Mouse (Mus musculus): ENCODE measurements around the gene Thap12. TPM values are rescaled to one million over a fixed set of nuclear protein-coding genes. Genes with fewer than 3 reads are reported as not detected.

Thap12 gene
- polyA plus RNA-seq, 1 experiment from 2014 or later, result 81.3 TPM

DNA sequence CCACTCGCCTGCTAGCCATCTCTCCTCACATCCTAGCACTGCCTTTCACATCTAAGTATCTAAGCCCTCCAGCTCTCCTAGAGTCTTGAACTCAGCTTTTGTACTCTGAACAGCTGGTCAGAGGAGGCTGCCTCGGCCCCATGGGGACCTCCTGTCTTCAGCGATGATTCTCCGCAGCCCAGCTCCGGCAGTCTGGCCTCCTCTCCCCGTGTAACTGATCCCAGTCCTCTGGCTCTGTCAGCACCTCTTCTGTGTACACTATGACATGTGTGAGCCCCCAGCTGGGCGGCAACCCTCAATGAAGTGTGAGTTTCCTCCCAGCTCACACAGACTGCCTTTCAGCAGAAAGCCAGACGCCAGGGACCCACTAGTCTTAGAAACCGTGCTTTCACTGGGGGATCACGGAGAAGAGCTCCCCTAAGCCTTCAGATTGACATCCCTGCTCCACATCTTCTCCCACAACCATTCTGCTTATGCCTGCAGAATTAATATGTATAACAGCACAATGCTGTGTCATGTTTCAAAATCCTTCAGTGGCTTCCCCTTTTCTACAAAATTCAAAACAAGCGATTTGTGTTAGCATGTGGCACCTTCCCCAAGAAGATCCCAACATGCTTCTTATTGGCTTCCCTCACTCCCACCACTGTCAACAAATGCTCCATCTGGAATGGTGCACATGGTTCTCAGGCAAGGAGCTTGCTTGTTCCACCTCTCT lies 30.5 kb upstream of the Thap12 start:
- Histone ChIP-seq H3K27ac (ENCODE audit: low read depth, low read length) (peak overlapping the region; percentile 73; the same call in 1 of the 2 replicates), H3K27me3 (ENCODE audit: control insufficient read depth, insufficient read depth, low read length) (no peaks in the 10 kb centered on the region), H3K4me1 (ENCODE audit: control insufficient read depth, insufficient read depth, low read length) (peaks cover 9% of the 10 kb centered on the region), H3K4me2 (replicated peaks; ENCODE audit: low read depth, low read length) (no peak overlapping the region), H3K36me3 (ENCODE audit: control insufficient read depth, insufficient read depth, low read length) (no peaks in the 10 kb centered on the region), H3K9me3 (ENCODE audit: control insufficient read depth, low read length) (no peaks in the 10 kb centered on the region), H3K4me3 (ENCODE audit: low read length) (no peak overlapping the region), H3K9ac (ENCODE audit: low read depth, low read length) (no peak overlapping the region; the same call in 1 of the 2 replicates)
- 30% methylated on average over 11 of the region's 11 CpGs for WGBS
- peak; percentile 59 for ATAC-seq (ENCODE audit: low FRiP score, low TSS enrichment)

DNA sequence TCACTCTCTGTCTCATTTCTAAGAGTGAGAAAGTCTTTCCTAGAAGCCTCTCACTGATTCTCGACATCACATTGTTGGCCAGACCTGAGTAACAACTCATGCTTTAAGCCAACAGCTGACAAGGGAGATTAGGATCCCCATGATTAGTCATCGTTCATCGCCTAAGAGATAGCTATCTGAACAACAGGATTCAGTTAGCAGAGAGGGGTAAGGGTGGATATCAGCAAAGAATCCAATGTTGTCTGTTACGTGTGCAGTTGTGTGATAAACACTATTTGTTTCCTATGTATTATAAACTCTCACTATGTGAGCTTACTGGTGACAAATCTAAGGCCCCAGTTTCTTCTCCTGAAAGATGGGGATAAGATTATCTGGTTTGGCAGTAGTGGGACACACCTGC lies 28.6 kb upstream of the Thap12 start:
- Histone ChIP-seq H3K9ac (ENCODE audit: low read depth, low read length) (no peak overlapping the region), H3K4me3 (ENCODE audit: low read length) (no peak overlapping the region), H3K4me2 (replicated peaks; ENCODE audit: low read depth, low read length) (no peak overlapping the region), H3K4me1 (ENCODE audit: control insufficient read depth, insufficient read depth, low read length) (peaks cover 16% of the 10 kb centered on the region), H3K36me3 (ENCODE audit: control insufficient read depth, insufficient read depth, low read length) (no peaks in the 10 kb centered on the region), H3K27ac (ENCODE audit: low read depth, low read length) (no peak overlapping the region), H3K27me3 (ENCODE audit: control insufficient read depth, insufficient read depth, low read length) (no peaks in the 10 kb centered on the region), H3K9me3 (ENCODE audit: control insufficient read depth, low read length) (no peaks in the 10 kb centered on the region)
- ATAC-seq (ENCODE audit: low FRiP score, low TSS enrichment), result no peak
- 71% methylated on average over 4 of the region's 4 CpGs for WGBS

DNA sequence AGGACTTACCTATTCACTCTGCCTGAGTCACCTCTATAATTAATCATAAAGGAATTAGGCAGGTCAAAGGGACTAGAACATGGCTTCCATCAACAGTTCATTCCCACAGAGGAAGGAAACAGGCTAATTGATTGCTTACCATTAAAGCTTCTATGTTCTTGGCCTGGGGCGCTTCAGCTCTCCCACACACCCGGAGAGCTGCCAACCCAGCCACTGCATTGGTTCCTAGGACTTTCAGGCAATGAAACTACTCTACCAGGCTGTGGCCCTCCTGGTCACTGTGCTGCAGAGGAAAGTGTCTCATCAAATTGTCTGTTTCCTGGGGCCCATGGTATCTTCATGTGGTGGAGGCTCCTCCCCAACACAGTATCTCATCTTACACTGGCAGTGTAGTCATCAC lies 25.4 kb upstream of the Thap12 start:
- Histone ChIP-seq H3K4me2 (replicated peaks; ENCODE audit: low read depth, low read length) (no peak overlapping the region), H3K36me3 (ENCODE audit: control insufficient read depth, insufficient read depth, low read length) (no peaks in the 10 kb centered on the region), H3K4me3 (ENCODE audit: low read length) (no peak overlapping the region), H3K9ac (ENCODE audit: low read depth, low read length) (no peak overlapping the region), H3K4me1 (ENCODE audit: control insufficient read depth, insufficient read depth, low read length) (peaks cover 10% of the 10 kb centered on the region), H3K27ac (ENCODE audit: low read depth, low read length) (no peak overlapping the region), H3K9me3 (ENCODE audit: control insufficient read depth, low read length) (no peaks in the 10 kb centered on the region), H3K27me3 (ENCODE audit: control insufficient read depth, insufficient read depth, low read length) (no peaks in the 10 kb centered on the region)
- no peak for ATAC-seq (ENCODE audit: low FRiP score, low TSS enrichment)
- WGBS, result 63% methylated on average over 2 of the region's 2 CpGs

DNA sequence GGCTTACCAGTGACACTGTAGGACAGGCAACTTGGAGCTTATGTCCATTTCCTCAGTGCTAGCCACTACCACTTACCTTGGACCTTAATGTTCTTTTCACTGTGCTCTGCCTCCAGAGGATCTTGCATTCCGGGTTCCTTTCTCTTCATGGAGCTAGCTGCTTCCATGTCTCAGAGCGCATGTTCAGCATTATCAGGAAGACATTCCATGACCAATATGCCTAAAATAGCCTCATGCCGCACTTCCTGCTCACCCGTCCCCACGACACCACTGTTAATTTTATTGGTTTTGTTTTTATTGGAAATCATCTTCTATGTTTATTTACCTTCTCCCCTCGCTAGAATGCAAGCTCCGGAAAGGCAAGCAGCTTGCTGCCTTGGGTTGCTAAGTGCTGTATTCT lies 24.5 kb upstream of the Thap12 start:
- H3K4me3 ChIP-seq (ENCODE audit: low read length), result no peak overlapping the region
- H3K36me3 ChIP-seq (ENCODE audit: control insufficient read depth, insufficient read depth, low read length), result no peaks in the 10 kb centered on the region
- peak overlapping the region; percentile 17; the same call in 1 of the 2 replicates for H3K4me2 ChIP-seq (replicated peaks; ENCODE audit: low read depth, low read length)
- ATAC-seq (ENCODE audit: low FRiP score, low TSS enrichment), result no peak
- H3K4me1 ChIP-seq (ENCODE audit: control insufficient read depth, insufficient read depth, low read length), result peaks cover 10% of the 10 kb centered on the region
- H3K9ac ChIP-seq (ENCODE audit: low read depth, low read length), result no peak overlapping the region
- no peaks in the 10 kb centered on the region for H3K9me3 ChIP-seq (ENCODE audit: control insufficient read depth, low read length)
- no peak overlapping the region; the same call in 1 of the 2 replicates for H3K27ac ChIP-seq (ENCODE audit: low read depth, low read length)
- WGBS, result 46% methylated on average over 7 of the region's 7 CpGs
- no peaks in the 10 kb centered on the region for H3K27me3 ChIP-seq (ENCODE audit: control insufficient read depth, insufficient read depth, low read length)

DNA sequence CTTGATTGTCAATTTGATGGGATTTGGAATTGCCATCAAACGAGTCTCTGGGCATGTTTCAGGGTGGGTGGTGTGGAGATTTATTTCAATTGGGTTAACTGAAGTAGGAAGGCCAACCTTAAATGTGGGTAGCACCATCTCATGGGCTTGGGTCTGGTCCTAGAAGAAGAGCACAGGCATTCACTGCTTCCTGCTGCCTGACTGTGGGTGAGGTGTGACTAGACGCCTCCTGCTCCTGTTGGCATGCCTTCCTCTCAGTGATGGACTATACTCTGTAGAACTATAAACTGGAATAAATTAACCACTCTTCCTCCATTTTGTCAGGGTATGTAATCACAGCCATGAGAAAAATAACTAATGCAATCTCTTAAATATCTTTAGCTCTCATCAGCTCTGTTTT lies 22.2 kb upstream of the Thap12 start:
- Histone ChIP-seq H3K4me1 (ENCODE audit: control insufficient read depth, insufficient read depth, low read length) (peaks cover 10% of the 10 kb centered on the region), H3K9ac (ENCODE audit: low read depth, low read length) (no peak overlapping the region), H3K36me3 (ENCODE audit: control insufficient read depth, insufficient read depth, low read length) (no peaks in the 10 kb centered on the region), H3K27ac (ENCODE audit: low read depth, low read length) (no peak overlapping the region), H3K9me3 (ENCODE audit: control insufficient read depth, low read length) (no peaks in the 10 kb centered on the region), H3K4me2 (replicated peaks; ENCODE audit: low read depth, low read length) (no peak overlapping the region), H3K4me3 (ENCODE audit: low read length) (no peak overlapping the region), H3K27me3 (ENCODE audit: control insufficient read depth, insufficient read depth, low read length) (no peaks in the 10 kb centered on the region)
- ATAC-seq (ENCODE audit: low FRiP score, low TSS enrichment), result no peak
- 64% methylated on average over 2 of the region's 2 CpGs for WGBS

DNA sequence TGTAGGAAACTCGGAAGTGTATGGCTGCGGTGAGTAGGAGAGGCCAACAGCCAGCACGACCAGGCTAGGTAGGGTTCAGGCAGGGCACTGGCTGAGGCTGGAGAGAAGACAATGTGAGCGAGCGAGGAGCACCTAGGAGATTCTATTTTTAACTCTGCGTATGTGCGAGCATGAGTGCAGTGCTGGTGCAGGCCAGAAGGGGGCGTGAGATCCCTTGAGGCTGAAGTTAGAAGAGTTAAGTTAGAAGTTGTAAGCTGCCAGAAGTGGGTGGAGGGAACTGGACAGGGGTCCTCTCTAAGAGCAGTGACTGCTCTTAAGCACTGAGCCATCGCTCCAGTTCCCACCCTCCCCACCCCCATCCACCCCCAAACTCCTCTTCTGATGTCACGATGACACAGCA lies 20.1 kb upstream of the Thap12 start:
- Histone ChIP-seq H3K4me2 (replicated peaks; ENCODE audit: low read depth, low read length) (no peak overlapping the region), H3K4me3 (ENCODE audit: low read length) (no peak overlapping the region), H3K9ac (ENCODE audit: low read depth, low read length) (no peak overlapping the region), H3K4me1 (ENCODE audit: control insufficient read depth, insufficient read depth, low read length) (peaks cover 13% of the 10 kb centered on the region), H3K9me3 (ENCODE audit: control insufficient read depth, low read length) (no peaks in the 10 kb centered on the region), H3K27ac (ENCODE audit: low read depth, low read length) (no peak overlapping the region), H3K36me3 (ENCODE audit: control insufficient read depth, insufficient read depth, low read length) (no peaks in the 10 kb centered on the region), H3K27me3 (ENCODE audit: control insufficient read depth, insufficient read depth, low read length) (no peaks in the 10 kb centered on the region)
- no peak for ATAC-seq (ENCODE audit: low FRiP score, low TSS enrichment)
- whole genome bisulfite sequencing, result 94% methylated on average over 10 of the region's 10 CpGs

DNA sequence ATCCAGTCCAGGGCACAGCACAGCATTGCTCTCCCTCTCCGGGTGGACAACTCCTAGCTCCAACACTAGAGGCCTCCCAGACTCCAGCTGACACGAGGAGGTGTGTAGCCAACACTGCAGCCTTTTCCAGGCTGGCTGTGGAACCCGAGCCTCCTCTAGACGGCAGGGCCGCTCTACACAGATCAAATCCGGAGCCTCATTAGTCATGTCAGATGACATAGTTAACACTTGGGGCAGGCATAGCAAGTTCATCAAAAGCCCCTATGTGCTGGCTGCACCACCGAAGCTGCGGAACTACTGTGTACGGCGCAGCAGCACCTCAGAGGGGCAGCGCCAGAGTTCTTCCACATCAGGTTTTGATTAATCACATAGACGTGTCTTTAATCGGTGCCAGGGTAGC lies 17.0 kb upstream of the Thap12 start:
- Histone ChIP-seq H3K4me3 (ENCODE audit: low read length) (no peak overlapping the region), H3K4me2 (replicated peaks; ENCODE audit: low read depth, low read length) (peak overlapping the region; percentile 15; the same call in 1 of the 2 replicates), H3K27me3 (ENCODE audit: control insufficient read depth, insufficient read depth, low read length) (no peaks in the 10 kb centered on the region), H3K9ac (ENCODE audit: low read depth, low read length) (peak overlapping the region; percentile 32; the same call in 1 of the 2 replicates), H3K27ac (ENCODE audit: low read depth, low read length) (no peak overlapping the region), H3K9me3 (ENCODE audit: control insufficient read depth, low read length) (no peaks in the 10 kb centered on the region), H3K36me3 (ENCODE audit: control insufficient read depth, insufficient read depth, low read length) (no peaks in the 10 kb centered on the region), H3K4me1 (ENCODE audit: control insufficient read depth, insufficient read depth, low read length) (peaks cover 3% of the 10 kb centered on the region; the same call in 1 of the 2 replicates)
- 25% methylated on average over 13 of the region's 13 CpGs for WGBS
- ATAC-seq (ENCODE audit: low FRiP score, low TSS enrichment), result peak; percentile 95

DNA sequence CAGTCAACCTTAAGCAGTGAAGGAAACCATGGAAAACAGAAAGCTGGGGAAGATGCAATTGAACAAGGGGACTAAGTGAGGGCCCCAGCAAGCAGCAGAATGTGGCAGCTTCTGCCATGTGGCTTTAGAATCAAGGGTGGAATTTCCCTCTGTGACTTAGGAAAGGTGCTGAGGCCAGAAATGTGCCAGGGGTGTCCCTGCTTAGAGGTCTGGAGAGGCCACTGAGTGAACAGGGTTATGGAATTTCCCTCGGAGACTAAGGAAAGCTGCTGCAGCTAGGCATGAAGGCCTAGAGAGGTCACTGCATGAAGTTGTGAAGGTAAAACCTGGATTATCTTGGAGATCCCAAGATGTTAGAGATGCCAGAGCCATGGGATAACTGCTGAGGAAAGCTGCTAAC lies 12.8 kb upstream of the Thap12 start:
- no peak overlapping the region for H3K27ac ChIP-seq (ENCODE audit: low read depth, low read length)

DNA sequence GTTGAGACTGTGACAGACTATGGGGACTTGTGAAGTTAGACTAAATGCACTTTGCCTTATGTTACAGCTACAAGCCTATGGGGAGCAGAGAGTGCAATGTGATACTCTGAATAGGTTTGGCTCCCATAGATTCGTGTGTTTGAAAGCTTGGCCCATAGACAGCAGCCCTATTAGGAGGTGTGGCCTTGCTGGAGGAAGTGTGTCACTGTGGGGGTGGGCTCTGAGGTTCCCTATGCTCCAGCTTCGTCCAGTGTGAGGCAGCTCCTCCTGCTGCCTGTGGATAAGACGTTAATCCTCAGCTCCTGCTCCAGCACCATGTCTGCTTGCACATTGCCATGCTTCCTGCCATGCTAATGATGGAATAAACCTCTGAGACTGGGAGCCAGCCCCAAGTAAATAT lies 12.1 kb upstream of the Thap12 start:
- WGBS, result 15% methylated on average over 3 of the region's 3 CpGs
- H3K4me1 ChIP-seq (ENCODE audit: control insufficient read depth, insufficient read depth, low read length), result peaks cover 12% of the 10 kb centered on the region
- no peaks in the 10 kb centered on the region for H3K27me3 ChIP-seq (ENCODE audit: control insufficient read depth, insufficient read depth, low read length)
- ATAC-seq (ENCODE audit: low FRiP score, low TSS enrichment), result no peak
- no peak overlapping the region for H3K4me2 ChIP-seq (replicated peaks; ENCODE audit: low read depth, low read length)
- no peak overlapping the region for H3K9ac ChIP-seq (ENCODE audit: low read depth, low read length)
- H3K27ac ChIP-seq (ENCODE audit: low read depth, low read length), result no peak overlapping the region
- H3K4me3 ChIP-seq (ENCODE audit: low read length), result no peak overlapping the region
- no peaks in the 10 kb centered on the region for H3K9me3 ChIP-seq (ENCODE audit: control insufficient read depth, low read length)
- no peaks in the 10 kb centered on the region for H3K36me3 ChIP-seq (ENCODE audit: control insufficient read depth, insufficient read depth, low read length)

More for the DNA sequence above, 12.8 kb upstream of the Thap12 start:
- H3K9ac ChIP-seq (ENCODE audit: low read depth, low read length), result no peak overlapping the region
- no peak for ATAC-seq (ENCODE audit: low FRiP score, low TSS enrichment)
- 79% methylated on average over 1 of the region's 1 CpGs for WGBS
- H3K4me1 ChIP-seq (ENCODE audit: control insufficient read depth, insufficient read depth, low read length), result peaks cover 12% of the 10 kb centered on the region
- H3K9me3 ChIP-seq (ENCODE audit: control insufficient read depth, low read length), result no peaks in the 10 kb centered on the region
- no peaks in the 10 kb centered on the region for H3K36me3 ChIP-seq (ENCODE audit: control insufficient read depth, insufficient read depth, low read length)
- H3K27me3 ChIP-seq (ENCODE audit: control insufficient read depth, insufficient read depth, low read length), result no peaks in the 10 kb centered on the region
- H3K4me2 ChIP-seq (replicated peaks; ENCODE audit: low read depth, low read length), result no peak overlapping the region
- no peak overlapping the region for H3K4me3 ChIP-seq (ENCODE audit: low read length)

Measured in kidney, embryonic 14.5 days (tissue).